Mouse (Mus musculus): ENCODE data around the gene Myo16. TPM values are rescaled to one million over a fixed set of nuclear protein-coding genes. Genes with fewer than 3 reads are reported as not detected.
A peak's percentile ranks its signal among the peaks of the same experiment; 100 is the strongest.

The Myo16 gene
- polyA plus RNA-seq, 1 experiment from 2014 or later: 0.01 TPM

GRCm38 (mm10) chr8:10130513-10131414 lies 22.9 kb upstream of the Myo16 start:
- no peaks in the 10 kb centered on the region for H3K27me3 ChIP-seq (ENCODE audit: insufficient read depth, low read length)
- H3K27ac ChIP-seq (ENCODE audit: low read depth): no peak overlapping the region
- DNase-seq: no peak
- 68% methylated on average over 15 of the region's 15 CpGs for WGBS (ENCODE audit: insufficient replicate concordance)
- TF ChIP-seq CTCF (IDR thresholded peaks at IDR 0.05; ENCODE audit: low read depth) (no peak), EP300 (IDR thresholded peaks at IDR 0.05; ENCODE audit: low read depth) (no peak)
- H3K9ac ChIP-seq (replicated peaks): no peak overlapping the region
- H3K9me3 ChIP-seq (ENCODE audit: low read length): no peaks in the 10 kb centered on the region
- no peak overlapping the region for H3K4me2 ChIP-seq (ENCODE audit: low read depth, low read length)
- no peak for ATAC-seq
- H3K36me3 ChIP-seq (replicated peaks; ENCODE audit: insufficient read depth, low read length): no peaks in the 10 kb centered on the region
- no peaks in the 10 kb centered on the region for H3K4me1 ChIP-seq (ENCODE audit: insufficient read depth)
- H3K4me3 ChIP-seq (ENCODE audit: low read depth, low read length): no peak overlapping the region

GRCm38 (mm10) chr8:10139536-10139935 lies 14.2 kb upstream of the Myo16 start:
- H3K4me2 ChIP-seq (ENCODE audit: low read depth, low read length): no peak overlapping the region
- 26% methylated on average over 8 of the region's 8 CpGs for WGBS (ENCODE audit: insufficient replicate concordance)
- no peak overlapping the region for H3K4me3 ChIP-seq (ENCODE audit: low read depth, low read length)
- H3K36me3 ChIP-seq (replicated peaks; ENCODE audit: insufficient read depth, low read length): no peaks in the 10 kb centered on the region
- H3K27me3 ChIP-seq (ENCODE audit: insufficient read depth, low read length): no peaks in the 10 kb centered on the region
- ATAC-seq (no peak), DNase-seq (no peak)
- TF ChIP-seq CTCF (IDR thresholded peaks at IDR 0.05; ENCODE audit: low read depth) (no peak), EP300 (IDR thresholded peaks at IDR 0.05; ENCODE audit: low read depth) (no peak)
- no peaks in the 10 kb centered on the region for H3K4me1 ChIP-seq (ENCODE audit: insufficient read depth)
- H3K9ac ChIP-seq (replicated peaks): no peak overlapping the region
- H3K9me3 ChIP-seq (ENCODE audit: low read length): no peaks in the 10 kb centered on the region
- H3K27ac ChIP-seq (ENCODE audit: low read depth): no peak overlapping the region

DNA sequence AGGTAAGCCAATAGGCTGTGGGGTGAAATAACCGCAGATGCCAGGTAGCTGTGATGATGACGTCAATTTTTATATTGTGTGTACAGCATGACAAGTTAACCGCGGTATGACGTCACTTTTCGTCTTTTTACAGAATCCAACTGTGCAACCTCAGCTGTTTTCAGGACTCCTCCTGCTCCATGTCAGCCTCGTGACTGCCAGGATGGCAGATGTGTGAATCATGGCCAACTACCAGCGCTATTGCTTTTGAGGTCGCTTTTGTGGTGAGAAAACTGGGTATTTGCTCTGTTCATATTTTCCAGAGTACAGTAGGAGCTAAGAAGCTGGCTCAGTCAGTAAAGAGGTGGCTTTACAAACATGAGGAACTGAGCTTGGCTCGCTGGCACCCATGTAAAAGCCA lies 9.8 kb upstream of the Myo16 start:
- 77% methylated on average over 10 of the region's 10 CpGs for WGBS (ENCODE audit: insufficient replicate concordance)
- no peak overlapping the region for H3K27ac ChIP-seq (ENCODE audit: low read depth)
- no peaks in the 10 kb centered on the region for H3K9me3 ChIP-seq (ENCODE audit: low read length)
- no peak overlapping the region for H3K9ac ChIP-seq (replicated peaks)
- H3K4me3 ChIP-seq (ENCODE audit: low read depth, low read length): no peak overlapping the region
- H3K27me3 ChIP-seq (ENCODE audit: insufficient read depth, low read length): no peaks in the 10 kb centered on the region
- H3K36me3 ChIP-seq (replicated peaks; ENCODE audit: insufficient read depth, low read length): no peaks in the 10 kb centered on the region
- DNase-seq (no peak), ATAC-seq (no peak)
- TF ChIP-seq EP300 (IDR thresholded peaks at IDR 0.05; ENCODE audit: low read depth): no peak
- TF ChIP-seq CTCF (IDR thresholded peaks at IDR 0.05; ENCODE audit: low read depth): no peak
- H3K4me1 ChIP-seq (ENCODE audit: insufficient read depth): no peaks in the 10 kb centered on the region
- no peak overlapping the region for H3K4me2 ChIP-seq (ENCODE audit: low read depth, low read length)

DNA sequence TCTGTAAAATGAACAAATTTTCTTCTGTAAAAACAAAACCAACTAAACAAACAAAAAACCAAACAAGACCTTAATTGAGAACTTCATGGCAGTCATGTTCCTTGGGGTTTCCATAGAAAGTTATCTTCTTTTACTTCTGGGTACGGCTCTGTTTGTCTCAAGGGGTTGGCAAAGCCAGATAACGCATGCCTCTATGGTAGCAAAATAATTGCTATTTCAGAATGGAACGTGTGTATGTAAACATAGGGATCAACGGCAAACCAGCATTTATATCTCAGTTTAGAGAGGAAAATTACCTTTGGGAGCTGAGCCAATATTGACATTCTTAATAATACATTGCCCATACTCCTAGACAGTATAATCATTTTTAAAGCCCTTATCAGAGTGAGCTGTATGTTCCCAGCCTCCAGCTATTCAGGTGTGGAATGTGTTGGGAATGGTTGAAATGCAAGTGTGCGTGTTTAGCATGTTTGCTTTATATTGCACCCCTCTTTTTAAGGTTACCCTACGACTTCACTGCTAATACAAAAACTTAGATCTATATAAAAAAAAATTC lies 1.9 kb upstream of the Myo16 start:
- no peak overlapping the region for H3K27ac ChIP-seq (ENCODE audit: low read depth)
- peaks cover 19% of the 10 kb centered on the region for H3K27me3 ChIP-seq (ENCODE audit: insufficient read depth, low read length)
- no peak overlapping the region for H3K9ac ChIP-seq (replicated peaks)
- 65% methylated on average over 6 of the region's 6 CpGs for WGBS (ENCODE audit: insufficient replicate concordance)
- H3K4me3 ChIP-seq (ENCODE audit: low read depth, low read length): no peak overlapping the region
- 0 out of 2 replicates have a peak, but pooled peaks cover 3% of the 10 kb centered on the region for H3K4me1 ChIP-seq (ENCODE audit: insufficient read depth)
- DNase-seq (no peak), ATAC-seq (no peak)
- no peaks in the 10 kb centered on the region for H3K36me3 ChIP-seq (replicated peaks; ENCODE audit: insufficient read depth, low read length)
- H3K9me3 ChIP-seq (ENCODE audit: low read length): no peaks in the 10 kb centered on the region
- no peak overlapping the region for H3K4me2 ChIP-seq (ENCODE audit: low read depth, low read length)
- TF ChIP-seq EP300 (IDR thresholded peaks at IDR 0.05; ENCODE audit: low read depth) (no peak), CTCF (IDR thresholded peaks at IDR 0.05; ENCODE audit: low read depth) (no peak)

GRCm38 (mm10) chr8:10154439-10154745 lies 681 bp downstream of the Myo16 start:
- Histone ChIP-seq H3K4me2 (ENCODE audit: low read depth, low read length) (no peak overlapping the region), H3K27ac (ENCODE audit: low read depth) (no peak overlapping the region), H3K9ac (replicated peaks) (no peak overlapping the region), H3K4me1 (ENCODE audit: insufficient read depth) (0 out of 2 replicates have a peak, but pooled peaks cover 3% of the 10 kb centered on the region), H3K36me3 (replicated peaks; ENCODE audit: insufficient read depth, low read length) (no peaks in the 10 kb centered on the region), H3K4me3 (ENCODE audit: low read depth, low read length) (0 out of 2 replicates have a peak overlapping the region, but pooled peaks have one; percentile 26), H3K9me3 (ENCODE audit: low read length) (no peaks in the 10 kb centered on the region), H3K27me3 (ENCODE audit: insufficient read depth, low read length) (peaks cover 19% of the 10 kb centered on the region)
- TF ChIP-seq CTCF (IDR thresholded peaks at IDR 0.05; ENCODE audit: low read depth) (no peak), EP300 (IDR thresholded peaks at IDR 0.05; ENCODE audit: low read depth) (no peak)
- WGBS (ENCODE audit: insufficient replicate concordance): 25% methylated on average over 4 of the region's 4 CpGs
- no peak for DNase-seq
- ATAC-seq: no peak

- no peak for TF ChIP-seq CTCF (IDR thresholded peaks at IDR 0.05; ENCODE audit: low read depth)
- no peak overlapping the region for H3K4me3 ChIP-seq (ENCODE audit: low read depth, low read length)
- ATAC-seq: no peak
- H3K27ac ChIP-seq (ENCODE audit: low read depth): no peak overlapping the region
- 0 out of 2 replicates have a peak, but pooled peaks cover 3% of the 10 kb centered on the region for H3K4me1 ChIP-seq (ENCODE audit: insufficient read depth)
- H3K27me3 ChIP-seq (ENCODE audit: insufficient read depth, low read length): peaks cover 19% of the 10 kb centered on the region
- DNase-seq: no peak
- no peak overlapping the region for H3K4me2 ChIP-seq (ENCODE audit: low read depth, low read length)
- no peaks in the 10 kb centered on the region for H3K36me3 ChIP-seq (replicated peaks; ENCODE audit: insufficient read depth, low read length)
- WGBS (ENCODE audit: insufficient replicate concordance): 96% methylated on average over 16 of the region's 16 CpGs
- no peak overlapping the region for H3K9ac ChIP-seq (replicated peaks)
- no peaks in the 10 kb centered on the region for H3K9me3 ChIP-seq (ENCODE audit: low read length)
Measured at GRCm38 (mm10) chr8:10155075-10155474, 1.4 kb downstream of the Myo16 start.
